Mouse (Mus musculus): ENCODE measurements around the gene Gm17535.
"Not testable (repeated sequence)": the region's sequence is repeated elsewhere in the genome, so short reads cannot be mapped to it uniquely, and the experiment has no call there.

Gene Gm17535

DNA sequence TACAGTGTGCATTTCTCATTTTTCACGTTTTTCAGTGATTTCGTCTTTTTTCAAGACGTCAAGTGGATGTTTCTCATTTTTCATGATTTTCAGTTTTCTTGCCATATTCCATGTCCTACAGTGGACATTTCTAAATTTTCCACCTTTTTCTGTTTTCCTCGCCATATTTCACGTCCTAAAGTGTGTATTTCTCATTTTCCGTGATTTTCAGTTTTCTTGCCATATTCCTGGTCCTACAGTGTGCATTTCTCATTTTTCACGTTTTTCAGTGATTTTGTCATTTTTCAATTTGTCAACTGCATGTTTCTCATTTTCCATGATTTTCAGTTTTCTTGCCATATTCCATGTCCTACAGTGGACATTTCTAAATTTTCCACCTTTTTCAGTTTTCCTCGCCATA, at the start of gene Gm17535:
Gene Gm17535 (plus strand): TSS at position 301 of the 400 bp plus-strand sequence.
- not testable (repeated sequence) for DNase-seq (ENCODE audit: low read depth)

GRCm38 (mm10) chr9:3000445-3000972, 33.9 kb upstream of the Gm17535 start, which contains the start of gene Gm10722:
TSS of gene Gm10722 (plus strand) at chr9:3000922.
- DNase-seq (ENCODE audit: low read depth), result peak; percentile 68

DNA sequence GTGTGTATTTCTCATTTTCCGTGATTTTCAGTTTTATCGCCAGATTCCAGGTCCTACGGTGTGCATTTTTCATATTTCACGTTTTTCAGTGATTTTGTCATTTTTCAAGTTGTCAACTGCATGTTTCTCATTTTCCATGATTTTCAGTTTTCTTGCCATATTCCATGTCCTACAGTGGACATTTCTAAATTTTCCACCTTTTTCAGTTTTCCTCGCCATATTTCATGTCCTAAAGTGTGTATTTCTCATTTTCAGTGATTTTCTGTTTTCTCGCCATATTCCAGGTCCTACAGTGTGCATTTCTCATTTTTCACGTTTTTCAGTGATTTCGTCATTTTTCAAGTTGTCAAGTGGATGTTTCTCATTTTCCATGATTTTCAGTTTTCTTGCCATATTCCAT, 33.4 kb upstream of the Gm17535 start:
- DNase-seq (ENCODE audit: low read depth), result not testable (repeated sequence)

- peak; percentile 41 for DNase-seq (ENCODE audit: low read depth)
Measured at GRCm38 (mm10) chr9:3001948-3002659, 32.3 kb upstream of the Gm17535 start.

DNA sequence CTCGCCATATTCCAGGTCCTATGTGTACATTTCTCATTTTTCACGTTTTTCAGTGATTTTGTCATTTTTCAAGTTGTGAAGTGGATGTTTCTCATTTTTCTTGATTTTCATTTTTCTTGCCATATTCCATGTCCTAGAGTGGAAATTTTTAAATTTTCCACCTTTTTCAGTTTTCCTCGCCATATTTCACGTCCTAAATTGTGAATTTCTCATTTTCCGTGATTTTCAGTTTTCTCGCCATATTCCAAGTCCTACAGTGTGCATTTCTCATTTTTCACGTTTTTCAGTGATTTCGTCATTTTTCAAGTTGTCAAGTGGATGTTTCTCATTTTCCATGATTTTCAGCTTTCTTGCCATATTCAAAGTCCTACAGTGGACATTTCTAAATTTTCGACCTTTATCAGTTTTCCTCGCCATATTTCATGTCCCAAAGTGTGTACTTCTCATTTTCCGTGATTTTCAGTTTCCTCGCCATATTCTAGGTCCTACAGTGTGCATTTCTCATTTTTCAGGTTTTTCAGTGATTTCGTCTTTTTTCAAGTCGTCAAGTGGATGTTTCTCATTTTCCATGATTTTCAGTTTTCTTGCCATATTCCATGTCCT, 31.5 kb upstream of the Gm17535 start, which contains the start of gene Gm11168:
Gene Gm11168 (plus strand): TSS at position 553 of the 603 bp plus-strand sequence.
- DNase-seq (ENCODE audit: low read depth), result not testable (repeated sequence)

- not testable (repeated sequence) for DNase-seq (ENCODE audit: low read depth)
Measured at GRCm38 (mm10) chr9:3006179-3006578, 28.2 kb upstream of the Gm17535 start.

DNA sequence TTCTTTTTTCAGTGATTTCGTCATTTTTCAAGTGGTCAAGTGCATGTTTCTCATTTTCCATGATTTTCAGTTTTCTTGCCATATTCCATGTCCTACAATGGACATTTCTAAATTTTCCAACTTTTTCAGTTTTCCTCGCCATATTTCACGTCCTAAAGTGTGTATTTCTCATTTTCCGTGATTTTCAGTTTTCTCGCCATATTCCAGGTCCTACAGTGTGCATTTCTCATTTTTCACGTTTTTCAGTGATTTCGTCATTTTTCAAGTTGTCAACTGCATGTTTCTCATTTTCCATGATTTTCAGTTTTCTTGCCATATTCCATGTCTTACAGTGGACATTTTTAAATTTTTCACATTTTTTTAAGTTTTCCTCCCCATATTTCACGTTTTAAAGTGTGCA, 27.8 kb upstream of the Gm17535 start:
- not testable (repeated sequence) for DNase-seq (ENCODE audit: low read depth)

- peak; percentile 36 for DNase-seq (ENCODE audit: low read depth)
Measured at GRCm38 (mm10) chr9:3007272-3007671, 27.1 kb upstream of the Gm17535 start.

DNA sequence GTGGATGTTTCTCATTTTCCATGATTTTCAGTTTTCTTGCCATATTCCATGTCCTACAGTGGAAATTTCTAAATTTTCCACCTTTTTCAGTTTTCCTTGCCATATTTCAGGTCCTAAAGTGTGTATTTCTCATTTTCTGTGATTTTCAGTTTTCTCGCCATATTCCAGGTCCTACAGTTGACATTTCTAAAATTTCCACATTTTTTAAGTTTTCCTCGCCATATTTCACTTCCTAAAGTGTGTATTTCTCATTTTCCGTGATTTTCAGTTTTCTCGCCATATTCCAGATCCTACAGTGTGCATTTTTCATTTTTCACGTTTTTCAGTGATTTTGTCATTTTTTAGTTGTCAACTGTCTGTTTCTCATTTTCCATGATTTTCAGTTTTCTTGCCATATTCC, 25.1 kb upstream of the Gm17535 start:
- DNase-seq (ENCODE audit: low read depth), result not testable (repeated sequence)

- not testable (repeated sequence) for DNase-seq (ENCODE audit: low read depth)
Measured at GRCm38 (mm10) chr9:3012054-3012621, 22.3 kb upstream of the Gm17535 start.

DNA sequence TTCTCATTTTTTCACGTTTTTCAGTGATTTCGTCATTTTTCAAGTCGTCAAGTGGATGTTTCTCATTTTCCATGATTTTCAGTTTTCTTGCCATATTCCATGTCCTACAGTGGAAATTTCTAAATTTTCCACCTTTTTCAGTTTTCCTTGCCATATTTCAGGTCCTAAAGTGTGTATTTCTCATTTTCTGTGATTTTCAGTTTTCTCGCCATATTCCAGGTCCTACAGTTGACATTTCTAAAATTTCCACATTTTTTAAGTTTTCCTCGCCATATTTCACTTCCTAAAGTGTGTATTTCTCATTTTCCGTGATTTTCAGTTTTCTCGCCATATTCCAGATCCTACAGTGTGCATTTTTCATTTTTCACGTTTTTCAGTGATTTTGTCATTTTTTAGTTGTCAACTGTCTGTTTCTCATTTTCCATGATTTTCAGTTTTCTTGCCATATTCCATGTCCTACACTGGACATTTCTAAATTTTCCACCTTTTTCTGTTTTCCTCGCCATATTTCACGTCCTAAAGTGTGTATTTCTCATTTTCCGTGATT, 21.6 kb upstream of the Gm17535 start, which contains the start of gene Gm10721:
Gene Gm10721 (plus strand): TSS at position 408 of the 547 bp plus-strand sequence.
- DNase-seq (ENCODE audit: low read depth), result not testable (repeated sequence)

DNA sequence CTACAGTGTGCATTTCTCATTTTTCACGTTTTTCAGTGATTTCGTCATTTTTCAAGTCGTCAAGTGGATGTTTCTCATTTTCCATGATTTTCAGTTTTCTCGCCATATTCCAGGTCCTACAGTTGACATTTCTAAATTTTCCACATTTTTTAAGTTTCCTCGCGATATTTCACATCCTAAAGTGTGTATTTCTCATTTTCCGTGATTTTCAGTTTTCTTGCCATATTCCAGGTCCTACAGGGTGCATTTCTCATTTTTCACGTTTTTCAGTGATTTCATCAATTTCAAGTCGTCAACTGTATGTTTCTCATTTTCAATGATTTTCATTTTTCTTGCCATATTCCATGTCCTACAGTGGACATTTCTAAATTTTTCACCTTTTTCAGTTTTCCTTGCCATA, 19.0 kb upstream of the Gm17535 start, which contains the start of gene Gm10720:
Gene Gm10720 (plus strand): TSS at position 301 of the 400 bp plus-strand sequence.
- not testable (repeated sequence) for DNase-seq (ENCODE audit: low read depth)

- not testable (repeated sequence) for DNase-seq (ENCODE audit: low read depth)
Measured at GRCm38 (mm10) chr9:3015896-3016295, 18.5 kb upstream of the Gm17535 start.

- DNase-seq (ENCODE audit: low read depth), result not testable (repeated sequence)
Measured at GRCm38 (mm10) chr9:3017108-3017507, 17.3 kb upstream of the Gm17535 start, which contains the start of gene Gm10719. TSS of gene Gm10719 (plus strand) at chr9:3017408.

DNA sequence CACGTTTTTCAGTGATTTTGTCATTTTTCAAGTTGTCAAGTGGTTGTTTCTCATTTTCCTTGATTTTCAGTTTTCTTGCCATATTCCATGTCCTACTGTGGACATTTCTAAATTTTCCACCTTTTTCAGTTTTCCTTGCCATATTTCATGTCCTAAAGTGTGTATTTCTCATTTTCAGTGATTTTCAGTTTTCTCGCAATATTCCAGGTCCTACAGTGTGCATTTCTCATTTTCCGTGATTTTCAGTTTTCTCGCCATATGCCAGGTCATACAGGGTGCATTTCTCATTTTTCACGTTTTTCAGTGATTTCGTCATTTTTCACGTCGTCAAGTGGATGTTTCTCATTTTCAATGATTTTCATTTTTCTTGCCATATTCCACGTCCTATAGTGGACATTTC, 15.5 kb upstream of the Gm17535 start:
- DNase-seq (ENCODE audit: low read depth), result not testable (repeated sequence)

DNA sequence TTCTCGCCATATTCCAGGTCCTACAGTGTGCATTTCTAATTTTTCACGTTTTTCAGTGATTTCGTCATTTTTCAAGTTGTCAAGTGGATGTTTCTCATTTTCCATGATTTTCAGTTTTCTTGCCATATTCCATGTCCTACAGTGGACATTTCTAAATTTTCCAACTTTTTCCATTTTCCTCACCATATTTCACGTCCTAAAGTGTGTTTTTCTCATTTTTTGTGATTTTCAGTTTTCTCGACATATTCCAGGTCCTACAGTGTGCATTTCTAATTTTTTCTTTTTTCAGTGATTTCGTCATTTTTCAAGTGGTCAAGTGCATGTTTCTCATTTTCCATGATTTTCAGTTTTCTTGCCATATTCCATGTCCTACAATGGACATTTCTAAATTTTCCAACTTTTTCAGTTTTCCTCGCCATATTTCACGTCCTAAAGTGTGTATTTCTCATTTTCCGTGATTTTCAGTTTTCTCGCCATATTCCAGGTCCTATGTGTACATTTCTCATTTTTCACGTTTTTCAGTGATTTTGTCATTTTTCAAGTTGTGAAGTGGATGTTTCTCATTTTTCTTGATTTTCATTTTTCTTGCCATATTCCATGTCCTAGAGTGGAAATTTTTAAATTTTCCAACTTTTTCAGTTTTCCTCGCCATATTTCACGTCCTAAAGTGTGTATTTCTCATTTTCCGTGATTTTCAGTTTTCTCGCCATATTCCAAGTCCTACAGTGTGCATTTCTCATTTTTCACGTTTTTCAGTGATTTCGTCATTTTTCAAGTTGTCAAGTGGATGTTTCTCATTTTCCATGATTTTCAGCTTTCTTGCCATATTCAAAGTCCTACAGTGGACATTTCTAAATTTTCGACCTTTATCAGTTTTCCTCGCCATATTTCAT, 14.3 kb upstream of the Gm17535 start:
- not testable (repeated sequence) for DNase-seq (ENCODE audit: low read depth)

DNA sequence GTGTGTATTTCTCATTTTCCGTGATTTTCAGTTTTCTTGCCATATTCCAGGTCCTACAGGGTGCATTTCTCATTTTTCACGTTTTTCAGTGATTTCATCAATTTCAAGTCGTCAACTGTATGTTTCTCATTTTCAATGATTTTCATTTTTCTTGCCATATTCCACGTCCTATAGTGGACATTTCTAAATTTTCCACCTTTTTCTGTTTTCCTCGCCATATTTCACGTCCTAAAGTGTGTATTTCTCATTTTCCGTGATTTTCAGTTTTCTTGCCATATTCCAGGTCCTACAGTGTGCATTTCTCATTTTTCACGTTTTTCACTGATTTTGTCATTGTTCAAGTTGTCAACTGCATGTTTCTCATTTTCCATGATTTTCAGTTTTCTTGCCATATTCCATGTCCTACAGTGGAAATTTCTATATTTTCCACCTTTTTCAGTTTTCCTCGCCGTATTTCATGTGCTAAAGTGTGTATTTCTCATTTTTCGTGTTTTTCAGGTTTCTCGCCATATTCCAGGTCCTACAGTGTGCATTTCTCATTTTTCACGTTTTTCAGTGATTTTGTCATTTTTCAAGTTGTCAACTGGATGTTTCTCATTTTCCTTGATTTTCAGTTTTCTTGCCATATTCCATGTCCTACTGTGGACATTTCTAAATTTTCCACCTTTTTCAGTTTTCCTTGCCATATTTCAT, 11.9 kb upstream of the Gm17535 start:
- DNase-seq (ENCODE audit: low read depth), result peak; percentile 40

- DNase-seq (ENCODE audit: low read depth), result not testable (repeated sequence)
Measured at GRCm38 (mm10) chr9:3023312-3023984, 11.0 kb upstream of the Gm17535 start, which contains the start of gene Gm10718. TSS of gene Gm10718 (plus strand) at chr9:3023547.

GRCm38 (mm10) chr9:3023985-3024648, 10.3 kb upstream of the Gm17535 start:
- DNase-seq (ENCODE audit: low read depth), result not testable (repeated sequence)

Measured in induced T-regulatory cell, adult 2 months (primary cell).